Mouse (Mus musculus): ENCODE measurements around the gene Med29.

DNA sequence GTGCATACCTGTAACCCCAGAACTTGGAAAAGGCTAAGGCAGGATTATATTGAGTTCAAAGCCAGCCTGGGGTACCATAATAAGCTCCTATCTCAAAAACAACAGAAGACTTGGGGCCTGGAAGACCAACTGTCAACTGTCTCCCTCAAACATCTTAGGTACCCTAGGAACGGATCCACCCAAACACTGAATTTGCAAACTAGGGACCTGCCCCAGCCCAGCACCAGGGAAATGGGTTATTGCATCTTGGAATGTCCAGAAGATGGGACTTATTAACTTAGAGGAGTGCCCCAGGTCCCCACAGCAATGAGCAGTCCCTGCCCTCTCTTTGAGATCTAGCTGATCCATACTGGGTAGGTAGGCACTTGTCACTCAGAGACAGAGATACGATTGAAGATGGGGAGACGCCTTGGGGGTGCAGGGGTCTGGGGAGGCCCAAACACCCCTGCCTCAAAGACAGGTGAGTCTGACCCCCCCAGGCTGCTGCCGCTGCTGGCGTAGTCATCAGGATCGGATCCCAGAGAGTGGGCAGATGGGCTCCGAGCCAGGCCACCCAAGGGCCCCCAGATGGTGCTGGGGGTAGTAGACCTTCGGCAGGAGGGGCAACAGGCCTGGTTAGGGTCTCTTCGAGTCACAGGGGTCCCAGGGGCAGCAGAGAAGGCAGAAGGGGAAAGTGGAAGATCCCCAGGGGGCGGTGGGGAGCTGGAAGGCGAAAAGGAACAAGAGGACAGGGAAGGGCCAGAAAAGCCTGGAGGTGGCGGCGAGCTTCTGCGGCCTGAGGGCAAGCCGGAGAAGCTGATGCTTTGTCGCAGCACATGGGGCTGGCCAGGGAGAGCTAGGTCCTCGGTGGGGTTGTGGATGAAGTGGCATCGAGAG is 15.1 kb downstream of the Med29 start:
- no peak for TF ChIP-seq CTCF (IDR thresholded peaks at IDR 0.05; ENCODE audit: borderline replicate concordance, extremely low read depth, insufficient read depth, insufficient read length)
- TF ChIP-seq POLR2A (IDR thresholded peaks at IDR 0.05; ENCODE audit: borderline replicate concordance, extremely low read depth, insufficient read depth, insufficient read length, poor library complexity, severe bottlenecking) = no peak

Measured in brain, embryonic 14.5 days (tissue).